17 mouse cellular contexts compared by ENCODE assay signal in the genomic region with DNA sequence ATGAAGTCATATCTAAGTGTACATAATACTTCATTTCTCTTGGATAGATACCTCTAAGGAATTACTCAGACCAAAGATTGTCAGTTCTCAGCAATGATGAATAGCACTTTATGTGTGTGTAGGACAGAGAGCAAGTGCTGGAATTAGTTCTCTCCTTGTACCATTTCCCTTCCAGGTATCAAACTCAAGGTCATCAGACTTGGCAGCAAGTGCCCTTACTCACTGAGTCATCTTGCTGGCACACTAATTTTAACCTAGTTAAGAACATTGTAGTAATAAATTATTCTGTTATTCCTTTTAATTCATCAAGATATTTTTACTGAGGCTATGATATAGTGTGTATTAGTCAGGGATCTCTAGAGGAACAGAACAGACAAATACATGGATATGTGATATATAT.
"Had no signal": no experiment of that assay in that cellular context is flagged by ENCODE, and none has a peak within 500 bp of the region (broad histone marks: within the 10 kb centered on the region; RNA-seq: fewer than 3 reads in every experiment).

No protein-coding gene starts in this region.

- DNase-seq: kidney, postnatal 36 days; left cerebral cortex, postnatal 4 days; lung, embryonic 14.5 days; lung, postnatal 10 days; lung, postnatal 4 days; midbrain, embryonic 14.5 days; right cerebral cortex, postnatal 4 days; spleen, adult 18-20 months; thymus, adult 18-20 months; thymus, postnatal 14 days had no signal

- H3K27ac ChIP-seq: kidney, postnatal 0 days; limb, embryonic 13.5 days; liver, embryonic 15.5 days; midbrain, embryonic 10.5 days; neural tube, embryonic 15.5 days had no signal

- H3K4me3 ChIP-seq: limb, embryonic 13.5 days; liver, embryonic 15.5 days; midbrain, embryonic 10.5 days; myocyte; neural tube, embryonic 15.5 days had no signal

- H3K36me3 ChIP-seq: limb, embryonic 13.5 days; liver, embryonic 15.5 days; neural tube, embryonic 15.5 days had no signal

- H3K4me2 ChIP-seq: limb, embryonic 13.5 days; liver, embryonic 11.5 days; liver, embryonic 15.5 days; lung, embryonic 14.5 days; neural tube, embryonic 15.5 days had no signal

- H3K9ac ChIP-seq: limb, embryonic 13.5 days; liver, embryonic 15.5 days; lung, embryonic 14.5 days; neural tube, embryonic 15.5 days had no signal

- H3K27me3 ChIP-seq: limb, embryonic 13.5 days; liver, embryonic 15.5 days; neural tube, embryonic 15.5 days had no signal

- H3K9me3 ChIP-seq: limb, embryonic 13.5 days; liver, embryonic 15.5 days; midbrain, embryonic 10.5 days; neural tube, embryonic 15.5 days had no signal

- H3K4me1 ChIP-seq: limb, embryonic 13.5 days; liver, embryonic 15.5 days; midbrain, embryonic 10.5 days; neural tube, embryonic 15.5 days had no signal
